Mouse (Mus musculus) activated CD4-positive, CD25-positive, alpha-beta regulatory T cell, adult 4 months (primary cell): Measurements from ENCODE around the gene Iqcd. TPM values are rescaled to one million over a fixed set of nuclear protein-coding genes. Genes with fewer than 3 reads are reported as not detected.

ENCODE experiments used
- ATAC-seq: one replicate; pipeline ENCODE4 v1.8.0; 2017
- polyA plus RNA-seq, 2 experiments: library from polyadenylated mRNA; unstranded; fragments of 100-300 nt; shearing (Covaris generic); gene quantifications; one replicate each; pipeline ENCODE4 v1.2.1; 2017

Gene Iqcd
- under 1 TPM; 0.41 to 0.70 TPM for polyA plus RNA-seq

DNA sequence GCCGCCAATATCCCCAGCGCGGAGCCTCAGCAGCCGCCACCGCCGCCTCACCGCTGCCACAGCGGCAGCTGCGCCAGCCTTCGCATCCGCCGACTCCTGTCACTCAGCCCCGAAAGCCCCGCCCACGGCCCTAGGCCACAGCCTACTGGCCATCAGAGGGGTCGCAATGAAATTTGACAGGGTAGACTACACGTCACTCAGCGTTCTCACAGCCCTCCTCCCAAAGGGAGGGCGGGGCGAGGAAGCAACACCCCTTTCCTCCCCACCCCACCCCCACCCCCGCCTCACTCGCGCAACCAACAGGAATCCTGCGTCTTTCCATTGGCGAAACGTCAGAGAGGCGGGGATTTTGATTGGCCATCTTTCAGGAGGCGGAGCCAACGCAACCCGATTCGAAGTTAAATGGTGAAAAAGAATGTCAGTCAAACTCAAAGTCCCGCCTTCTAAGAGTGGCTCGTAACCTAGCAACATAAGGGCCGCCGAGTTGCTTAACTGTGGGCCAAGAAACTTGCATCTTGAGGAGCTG is at the start of gene Iqcd, which contains the start of gene Tpcn1:
Gene Iqcd, plus strand, starts transcription at position 448 of the 526 bp plus-strand sequence.
Gene Tpcn1, minus strand, starts transcription at position 105 of the 526 bp plus-strand sequence.
- peak; percentile 94 for ATAC-seq

DNA sequence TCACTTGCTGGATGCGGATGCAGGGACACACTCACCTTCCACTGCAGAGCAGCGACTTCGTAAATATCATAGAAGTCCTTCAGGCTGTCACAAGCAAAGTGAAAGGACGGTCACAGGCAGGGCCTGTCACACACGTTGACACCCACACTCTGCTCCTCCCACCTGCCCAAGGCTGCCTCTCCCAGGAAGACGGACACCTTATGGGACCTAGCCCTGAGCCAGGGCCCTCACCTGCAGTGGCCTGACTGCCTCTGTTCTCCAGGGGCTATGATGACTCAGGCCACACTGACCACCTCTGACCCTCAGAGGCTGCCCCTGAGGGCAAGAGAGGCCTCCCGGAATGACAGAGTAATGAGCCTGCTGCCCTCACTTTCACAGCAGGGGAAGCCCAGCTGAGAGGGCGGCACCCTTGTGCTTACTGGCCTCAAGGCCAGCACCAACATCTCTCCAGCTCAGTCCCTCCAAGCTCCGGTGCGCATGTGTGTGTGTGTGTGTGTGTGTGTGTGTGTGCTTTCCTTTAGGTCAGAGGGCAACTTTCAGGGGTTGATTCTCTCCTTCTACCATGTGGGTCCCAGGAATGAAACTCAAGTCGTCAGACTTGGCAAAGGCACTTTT is 40.5 kb upstream of the Iqcd start:
- no peak for ATAC-seq

DNA sequence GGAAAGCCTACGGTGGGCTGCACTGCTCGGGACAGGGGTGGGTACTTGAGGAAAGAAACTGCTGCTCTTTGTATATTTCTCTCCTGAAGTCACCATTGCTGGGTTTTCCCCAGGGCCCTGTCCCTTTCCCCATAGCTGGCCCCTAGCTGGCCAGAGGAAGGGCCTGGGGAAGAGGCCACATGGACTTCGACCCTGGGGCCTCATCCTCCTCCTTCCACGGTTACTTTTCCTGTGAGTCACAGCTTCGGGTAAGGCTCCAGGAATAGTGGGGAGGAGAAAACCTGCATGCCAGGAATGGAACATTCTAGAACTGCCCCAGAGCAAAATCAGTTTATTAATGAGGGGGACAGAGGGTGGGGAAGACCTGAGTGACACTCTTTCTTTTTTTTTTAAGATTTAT is 38.7 kb upstream of the Iqcd start:
- no peak for ATAC-seq

DNA sequence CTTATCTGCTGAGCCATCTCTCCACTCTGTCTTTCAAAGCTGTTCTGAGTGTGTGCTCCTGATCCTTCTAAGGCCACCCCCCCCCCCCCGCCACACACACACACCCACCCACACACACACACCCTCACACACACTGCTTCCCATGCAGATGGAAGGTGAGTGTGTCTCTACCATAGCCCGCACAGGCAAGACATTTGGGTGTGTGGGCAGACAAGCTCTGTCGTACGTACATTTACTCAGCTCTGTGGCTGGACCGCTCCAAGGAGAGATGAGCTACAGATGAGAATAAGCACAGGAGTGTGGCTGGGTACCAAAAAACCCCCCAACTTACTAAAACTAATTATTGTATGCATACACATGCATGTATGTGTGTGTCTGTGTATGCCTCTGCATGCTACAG is 38.1 kb upstream of the Iqcd start:
- ATAC-seq: no peak

DNA sequence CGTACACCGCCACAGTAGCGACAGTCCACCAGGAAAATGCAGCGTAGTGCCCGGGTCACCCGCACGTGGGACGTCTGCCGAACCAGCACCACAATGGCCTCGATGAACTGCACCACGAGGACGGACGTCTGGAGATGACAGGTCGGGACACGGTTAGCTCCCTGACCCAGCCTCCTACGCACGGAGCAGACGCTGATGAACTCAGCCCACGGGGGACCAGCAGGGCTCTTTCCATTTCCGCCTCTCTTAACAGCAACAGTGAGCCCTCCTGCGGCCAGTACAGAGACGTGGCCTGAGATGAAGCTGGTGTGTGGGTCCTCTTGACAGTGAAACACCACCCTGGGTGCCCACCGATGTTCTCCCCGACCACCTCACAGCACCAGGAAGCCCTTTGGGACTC is 32.9 kb upstream of the Iqcd start:
- ATAC-seq: no peak

DNA sequence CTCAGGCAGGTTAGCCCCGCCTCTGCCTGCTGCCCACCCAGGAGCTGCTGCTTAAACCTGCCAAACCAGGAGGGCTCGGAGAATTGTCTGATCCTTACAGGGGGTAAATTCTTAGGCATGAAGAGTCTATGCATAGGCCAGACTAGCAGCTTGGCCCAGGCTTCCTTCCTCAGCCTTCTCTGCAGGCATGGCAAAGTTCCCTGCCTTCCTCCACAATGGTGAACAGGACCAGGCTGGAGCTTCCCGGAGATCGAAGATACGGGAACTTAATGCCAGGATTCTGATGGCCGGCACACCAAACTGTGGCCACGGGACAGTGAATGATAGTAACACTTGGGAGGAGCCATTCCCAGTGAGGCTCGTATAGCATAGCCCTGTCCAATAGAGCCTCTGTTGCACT is 30.8 kb upstream of the Iqcd start:
- no peak for ATAC-seq

DNA sequence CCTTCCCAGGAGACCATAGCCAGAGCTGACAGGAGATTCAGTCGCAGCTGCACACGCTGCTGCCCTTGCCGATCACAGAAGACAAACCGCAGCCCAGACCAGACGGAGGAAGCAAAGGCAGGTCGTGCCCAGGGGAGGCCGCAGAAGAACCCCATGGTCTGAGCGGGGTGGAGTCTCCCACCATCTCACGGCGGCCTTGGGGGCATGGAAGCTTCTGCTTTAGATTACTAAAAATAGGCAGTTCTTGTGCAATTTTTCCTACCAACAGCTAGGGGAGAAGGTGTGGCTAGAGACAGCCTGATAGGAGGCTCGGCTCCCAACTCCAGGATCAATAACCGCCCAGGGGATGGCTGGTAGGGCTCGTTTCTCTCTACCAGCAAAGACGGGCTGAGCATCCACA is 30.1 kb upstream of the Iqcd start:
- ATAC-seq: no peak

DNA sequence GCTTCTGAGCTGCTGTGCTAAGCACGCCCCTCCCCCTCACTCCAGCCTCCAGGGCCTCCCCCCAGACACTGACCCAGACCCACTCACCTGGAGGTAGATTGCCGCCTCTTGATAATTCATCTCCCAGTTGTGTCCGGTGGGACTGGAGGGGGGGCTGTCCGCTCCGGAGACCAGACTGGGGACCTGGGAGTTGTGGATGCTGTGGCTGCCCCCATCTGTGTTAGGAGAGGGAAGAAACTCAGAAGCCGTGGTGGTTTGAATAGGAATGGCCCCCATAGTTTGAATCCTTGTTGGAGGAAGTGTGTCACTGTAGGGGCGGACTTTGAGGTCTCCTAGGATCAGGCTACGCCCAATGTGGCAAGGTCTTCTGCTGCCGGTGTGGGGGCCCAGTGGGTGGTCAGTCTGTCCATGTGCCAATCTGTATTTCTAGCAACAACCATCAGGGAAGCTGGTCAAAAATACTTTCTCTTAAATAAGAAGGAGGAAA is 28.6 kb upstream of the Iqcd start:
- ATAC-seq: no peak

DNA sequence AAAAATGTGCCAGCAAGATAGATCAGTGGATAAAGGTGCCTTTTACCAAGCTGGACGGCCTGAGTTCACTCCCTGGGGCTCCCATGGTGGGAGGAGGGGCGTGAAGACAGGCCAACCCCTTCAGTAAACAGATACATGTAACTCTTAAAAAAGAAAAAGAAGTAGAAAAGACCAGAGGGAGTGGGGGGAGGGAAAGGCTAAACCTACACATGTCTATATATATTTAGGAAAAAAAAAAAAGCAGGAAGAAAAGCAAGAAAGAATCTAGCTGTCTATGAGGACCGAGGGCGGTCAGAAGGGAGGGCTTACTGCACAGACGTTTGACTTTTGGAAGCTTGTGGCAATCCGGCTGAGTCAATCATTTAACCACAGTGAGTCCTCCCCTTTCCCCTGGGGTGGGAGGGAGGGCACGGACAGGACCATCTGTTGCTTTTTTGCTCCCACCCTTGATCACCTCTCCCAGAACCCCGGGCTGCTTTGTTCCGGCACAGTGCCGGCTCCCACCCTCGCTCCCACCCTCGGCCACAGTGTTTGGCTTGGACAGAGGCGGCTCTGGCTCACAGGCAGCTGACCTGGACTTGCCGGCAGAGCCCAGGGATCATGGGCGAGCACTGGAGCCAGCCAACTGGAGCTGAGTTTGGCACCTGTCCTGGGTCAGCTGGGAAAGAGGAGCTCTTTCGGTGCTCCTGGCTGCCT is 28.1 kb upstream of the Iqcd start:
- no peak for ATAC-seq

DNA sequence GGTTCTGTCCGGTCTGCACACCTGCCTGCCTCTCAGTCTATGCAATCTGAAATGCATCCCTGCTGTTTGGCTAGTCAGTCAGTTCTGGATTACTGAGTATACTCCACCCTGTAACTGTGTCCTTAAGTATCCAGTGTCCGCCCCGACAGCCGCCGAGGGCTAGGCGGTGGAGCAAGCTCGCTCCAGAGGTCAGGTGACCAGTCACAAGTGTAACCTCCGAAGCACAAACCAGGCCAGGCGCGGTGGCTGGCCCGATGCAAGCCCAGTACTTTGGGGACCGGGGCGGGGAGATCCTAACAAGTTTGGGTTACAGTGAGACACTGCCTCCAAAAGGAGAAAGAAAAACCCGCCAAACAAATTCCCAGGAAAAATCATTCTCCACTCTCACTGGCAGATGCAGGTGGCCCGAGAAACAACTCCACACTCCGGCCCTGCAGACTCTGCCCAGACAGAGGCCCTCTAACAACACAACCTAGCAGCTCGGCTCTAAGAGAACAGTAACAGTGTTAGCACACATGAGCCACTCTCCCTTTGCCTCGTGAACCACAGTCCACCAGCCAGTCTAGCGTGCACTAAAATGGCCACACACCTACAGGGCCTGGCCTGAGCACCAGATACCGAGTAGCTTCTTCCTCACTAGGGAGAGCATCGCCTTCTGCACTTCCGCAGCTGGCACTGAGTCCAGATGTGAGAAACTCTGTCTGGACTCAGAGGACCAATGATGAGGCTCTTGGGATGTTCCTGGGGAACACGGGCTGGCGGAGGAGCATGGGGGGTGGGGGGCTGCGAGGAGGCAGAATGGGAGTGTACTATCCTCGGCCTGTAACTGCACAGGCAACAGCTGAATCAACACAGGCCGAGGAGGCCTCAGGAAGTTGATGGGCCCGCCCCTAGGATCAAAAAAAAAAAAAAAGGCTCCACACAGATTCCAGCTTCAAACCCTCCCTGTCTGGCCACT is 25.6 kb upstream of the Iqcd start:
- no peak for ATAC-seq

DNA sequence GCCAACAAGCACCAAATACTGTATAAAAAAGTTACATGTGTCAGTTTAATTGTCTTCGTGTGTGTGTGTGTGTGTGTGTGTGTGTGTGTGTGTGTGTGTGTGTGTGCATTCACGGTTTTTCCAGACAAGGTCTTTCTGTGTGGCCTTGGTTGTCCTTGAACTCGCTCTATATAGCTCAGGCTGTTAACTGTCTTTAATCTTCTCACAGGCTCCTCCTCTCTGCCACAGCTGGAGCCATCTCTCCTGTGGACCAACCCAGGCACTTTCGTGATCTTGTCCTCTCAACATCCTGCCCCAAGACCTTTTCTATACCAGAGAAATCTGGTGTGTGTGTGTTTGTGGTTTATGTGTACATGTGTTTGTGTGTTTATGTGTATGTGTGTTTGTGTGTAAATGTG is 24.9 kb upstream of the Iqcd start:
- no peak for ATAC-seq

DNA sequence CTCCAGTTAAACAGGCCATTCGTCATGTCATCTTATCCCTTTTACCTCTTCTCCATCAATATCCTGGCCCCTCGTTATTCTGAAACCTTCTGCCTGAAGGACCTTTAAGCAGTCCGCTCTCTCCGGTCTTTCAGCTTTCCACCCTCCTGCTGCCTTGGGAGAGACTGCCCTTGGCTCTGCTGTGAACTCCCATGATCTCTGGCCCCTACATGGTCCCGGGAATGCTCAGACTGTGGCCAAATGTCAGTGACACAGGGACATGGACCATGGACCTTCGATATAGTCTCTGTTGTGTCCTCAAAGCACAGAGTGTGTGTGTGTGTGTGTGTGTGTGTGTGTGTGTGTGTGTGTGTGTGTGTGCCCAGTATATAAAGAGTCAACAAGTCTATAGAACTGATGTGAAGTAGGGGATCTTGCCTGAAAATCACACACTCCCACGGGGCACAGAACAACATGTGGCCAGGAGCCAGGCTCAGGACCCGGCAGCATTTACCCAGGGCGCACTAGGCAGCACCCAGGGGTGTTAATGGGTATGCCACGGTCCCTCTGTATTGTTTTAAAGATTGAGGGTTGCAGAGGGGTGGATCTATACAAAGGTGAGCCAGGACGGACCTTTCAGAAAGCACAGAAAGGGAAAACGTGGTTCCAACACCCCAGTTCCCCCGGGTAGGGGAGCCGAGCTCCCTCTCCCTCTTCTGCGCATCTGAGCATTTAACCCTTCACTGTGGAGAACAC is 23.5 kb upstream of the Iqcd start:
- no peak for ATAC-seq

DNA sequence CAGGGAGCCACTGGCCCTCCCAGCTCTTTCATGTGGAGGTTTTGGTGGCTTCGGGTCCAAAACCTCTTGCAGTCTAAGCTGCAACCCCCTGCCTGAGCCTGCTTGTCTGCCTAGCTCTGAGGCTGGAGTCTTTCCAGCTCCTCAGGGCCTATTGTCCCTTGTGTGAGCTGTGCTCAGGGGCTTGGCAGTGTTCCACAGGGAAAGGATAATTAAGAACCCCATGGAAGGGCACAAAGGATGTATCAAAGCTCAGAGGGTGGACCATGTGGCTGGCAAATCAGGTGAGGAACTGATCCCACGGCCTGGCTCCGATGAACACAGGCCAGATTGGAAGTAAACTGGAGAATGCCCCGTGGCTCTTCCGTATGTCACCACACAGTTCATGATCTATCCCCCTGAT is 22.7 kb upstream of the Iqcd start:
- no peak for ATAC-seq

DNA sequence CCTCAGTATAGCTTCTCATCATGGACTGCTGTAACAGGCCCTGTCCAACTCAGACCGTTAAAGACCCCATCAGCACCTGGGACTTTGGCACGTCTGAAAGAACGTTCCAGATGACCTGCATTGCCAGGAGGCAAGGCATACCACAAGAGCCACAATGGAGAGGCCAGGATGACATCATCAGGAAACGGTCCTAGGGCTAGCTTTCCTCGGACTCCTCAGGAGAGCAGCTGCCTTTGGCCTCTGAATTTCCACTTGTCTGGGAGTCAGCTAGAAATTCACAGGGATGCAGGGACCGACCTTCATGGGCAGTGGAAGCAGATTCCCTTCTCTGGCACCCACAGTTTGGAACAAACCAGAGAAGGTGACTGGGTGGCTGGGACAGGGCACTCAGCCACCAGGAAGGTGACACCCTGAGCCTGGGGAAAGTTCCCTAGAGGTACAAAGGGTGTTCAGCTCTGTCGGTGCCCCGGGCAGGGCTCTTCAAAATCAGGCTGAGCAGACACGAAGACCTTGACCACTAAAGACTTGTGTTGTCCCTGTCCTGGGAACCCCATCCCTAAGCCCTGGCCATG is 22.0 kb upstream of the Iqcd start:
- no peak for ATAC-seq

DNA sequence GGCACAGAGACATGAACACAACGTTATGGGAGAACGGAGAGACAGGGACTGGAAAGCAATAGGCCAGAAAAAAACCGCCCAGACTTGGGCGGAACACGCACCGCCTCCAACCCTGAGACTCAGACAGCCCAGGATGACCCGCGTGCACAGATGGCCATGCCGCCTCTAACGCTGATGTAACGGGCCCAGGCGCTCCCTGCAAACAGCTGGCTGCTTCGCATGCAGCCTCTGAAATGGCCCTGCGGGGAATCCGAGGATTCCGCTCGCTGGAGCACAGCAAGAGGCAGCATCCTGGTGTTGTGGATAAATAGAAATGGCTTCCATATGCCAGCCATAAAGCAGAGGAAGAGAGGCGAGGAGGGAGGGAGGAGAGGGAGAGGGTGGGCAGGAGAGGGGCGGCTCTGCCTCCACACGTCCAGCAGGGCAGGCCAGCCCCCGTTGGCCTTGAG is 21.5 kb upstream of the Iqcd start:
- no peak for ATAC-seq

DNA sequence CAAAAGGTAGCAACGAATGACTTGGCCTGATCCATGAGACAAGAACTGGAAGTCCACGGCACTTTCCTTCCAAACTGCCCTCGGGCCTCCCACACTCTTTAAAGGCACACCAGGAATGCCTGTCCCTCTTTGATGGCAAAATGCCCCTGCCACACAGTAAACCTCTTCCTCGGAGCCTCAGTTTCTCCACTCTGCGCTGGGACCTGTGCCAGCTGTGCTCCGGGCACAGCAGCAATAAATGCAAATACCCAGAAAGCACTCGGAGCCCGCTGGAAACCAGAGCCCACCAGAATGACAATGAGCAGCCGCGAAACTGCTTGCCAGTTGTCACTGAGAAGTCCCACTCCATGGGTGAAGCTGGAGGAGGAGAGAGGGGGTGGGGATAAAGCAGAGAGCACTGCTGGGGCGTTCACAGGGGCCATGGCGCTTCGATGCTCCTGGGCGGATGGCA is 21.0 kb upstream of the Iqcd start:
- ATAC-seq: no peak

DNA sequence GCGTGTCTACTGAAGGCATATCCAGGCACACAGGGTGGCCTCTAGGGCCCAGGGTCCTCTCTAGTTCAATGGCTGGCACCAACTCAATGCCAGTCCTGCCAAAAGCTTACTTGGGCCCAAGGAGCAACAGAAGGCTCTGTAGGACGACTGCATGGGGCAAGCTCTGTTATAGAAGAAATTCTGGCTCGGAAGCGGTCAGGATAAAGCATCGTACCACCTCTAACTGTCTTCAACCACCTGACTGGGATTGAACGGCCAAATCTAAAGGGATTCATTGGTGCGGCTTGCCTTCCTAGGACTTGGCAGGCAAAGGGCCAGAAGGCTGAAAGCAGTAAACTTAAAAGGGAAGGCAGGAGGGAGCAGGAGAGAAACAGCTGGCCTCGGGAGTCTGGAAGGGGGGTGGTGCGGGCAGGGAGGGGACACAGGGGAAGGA is 20.5 kb upstream of the Iqcd start:
- ATAC-seq: no peak

DNA sequence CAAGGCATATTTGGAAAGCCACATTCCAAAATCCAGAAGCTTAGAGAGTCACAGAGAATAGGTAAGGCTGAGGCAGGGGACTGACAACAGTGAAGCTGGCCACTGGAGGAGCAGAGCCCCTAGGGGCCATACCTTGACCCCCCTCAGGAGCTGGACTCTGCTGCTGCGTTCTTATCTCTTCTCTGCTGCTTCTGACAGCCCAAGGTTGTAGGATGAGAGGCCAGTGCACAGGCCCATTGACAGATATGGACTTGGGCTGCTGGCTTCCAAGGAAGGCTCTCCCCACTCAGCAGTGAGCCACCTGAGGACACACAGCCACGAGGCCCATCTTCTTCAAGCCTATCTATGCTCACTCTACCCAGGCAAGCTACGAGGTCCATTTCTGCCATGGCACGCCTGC is 19.9 kb upstream of the Iqcd start:
- no peak for ATAC-seq

DNA sequence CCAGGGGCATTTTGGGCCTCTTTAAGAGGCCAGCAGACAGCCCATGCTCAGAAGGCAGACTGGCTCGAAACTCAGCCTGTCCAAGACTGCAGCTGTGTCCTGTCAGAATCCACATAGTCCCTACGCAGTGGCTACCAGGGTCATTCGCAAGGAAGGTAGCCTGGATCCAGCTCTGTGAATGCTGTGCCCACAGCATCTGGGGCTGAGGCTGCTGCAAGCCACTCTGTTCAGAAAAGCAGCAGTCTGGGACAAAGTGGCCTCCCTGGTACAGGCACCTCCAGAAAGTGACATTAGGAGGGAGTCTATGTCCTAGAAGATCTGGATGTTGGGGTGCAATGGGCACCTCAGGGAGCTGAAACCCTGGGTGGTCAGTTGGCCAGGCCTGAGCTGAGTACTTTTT is 19.0 kb upstream of the Iqcd start:
- ATAC-seq: no peak

DNA sequence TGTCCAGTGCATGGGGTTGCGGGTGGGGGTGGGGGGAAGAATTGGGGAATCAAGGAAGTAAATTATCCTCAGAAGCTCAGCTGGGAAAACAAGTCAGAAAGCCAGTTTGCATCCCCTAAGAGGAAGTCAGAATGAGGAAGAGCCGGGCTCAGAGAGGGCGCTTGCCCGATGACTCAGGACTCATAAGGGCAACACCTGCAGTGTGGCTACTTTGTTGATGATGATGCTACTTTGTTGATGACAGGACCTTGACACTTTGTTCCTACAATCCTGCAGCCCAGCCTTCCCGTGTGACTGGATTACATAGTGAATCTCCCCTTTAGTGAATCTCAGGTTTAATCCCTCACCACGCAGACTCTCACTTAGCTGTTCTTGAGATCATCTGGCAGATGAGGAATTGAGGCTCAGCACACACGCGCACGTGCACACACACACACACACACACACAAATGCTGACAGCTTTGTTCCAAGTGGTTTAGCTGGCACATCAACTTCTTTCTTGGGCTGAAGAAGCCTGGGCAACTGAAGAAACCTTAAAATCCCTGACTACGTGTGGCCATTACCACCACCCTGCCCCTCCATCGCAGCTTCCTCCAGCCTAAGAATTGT is 18.4 kb upstream of the Iqcd start:
- ATAC-seq: no peak

DNA sequence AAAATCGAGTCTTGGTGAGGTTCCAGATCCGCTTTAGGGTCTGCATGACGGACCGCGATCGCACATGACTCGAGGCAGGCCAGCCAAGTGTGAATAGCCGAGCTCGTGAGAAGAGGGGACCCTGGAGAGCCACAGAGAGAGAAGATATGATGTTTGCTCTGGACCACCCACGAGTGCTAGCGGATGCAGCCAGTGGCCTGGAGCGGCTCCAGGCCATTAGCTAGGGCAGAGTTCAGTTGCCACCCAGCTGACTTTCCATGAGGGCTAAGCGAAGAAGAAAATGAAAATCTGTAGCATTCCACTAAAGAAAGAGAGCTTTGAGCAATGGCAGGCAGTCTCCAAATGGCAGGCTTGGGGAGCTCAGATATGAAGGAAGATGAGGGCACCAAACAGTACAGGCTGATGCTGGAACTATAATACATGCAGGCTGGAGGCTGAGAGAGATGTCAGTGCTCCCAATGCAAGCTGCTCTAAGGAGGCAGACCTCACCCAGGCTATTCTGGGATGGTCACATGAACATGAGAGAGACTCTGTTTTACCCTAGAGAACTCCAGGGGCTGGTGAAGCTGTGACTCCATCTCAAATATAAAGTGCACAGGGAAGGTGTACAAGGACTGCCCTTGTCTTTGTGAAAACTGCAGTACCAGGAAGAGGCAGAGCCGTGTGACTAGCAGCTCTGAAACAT is 17.6 kb upstream of the Iqcd start:
- no peak for ATAC-seq
